Mouse (Mus musculus): Measurements from ENCODE around the gene Rpl22.

The Rpl22 gene

DNA sequence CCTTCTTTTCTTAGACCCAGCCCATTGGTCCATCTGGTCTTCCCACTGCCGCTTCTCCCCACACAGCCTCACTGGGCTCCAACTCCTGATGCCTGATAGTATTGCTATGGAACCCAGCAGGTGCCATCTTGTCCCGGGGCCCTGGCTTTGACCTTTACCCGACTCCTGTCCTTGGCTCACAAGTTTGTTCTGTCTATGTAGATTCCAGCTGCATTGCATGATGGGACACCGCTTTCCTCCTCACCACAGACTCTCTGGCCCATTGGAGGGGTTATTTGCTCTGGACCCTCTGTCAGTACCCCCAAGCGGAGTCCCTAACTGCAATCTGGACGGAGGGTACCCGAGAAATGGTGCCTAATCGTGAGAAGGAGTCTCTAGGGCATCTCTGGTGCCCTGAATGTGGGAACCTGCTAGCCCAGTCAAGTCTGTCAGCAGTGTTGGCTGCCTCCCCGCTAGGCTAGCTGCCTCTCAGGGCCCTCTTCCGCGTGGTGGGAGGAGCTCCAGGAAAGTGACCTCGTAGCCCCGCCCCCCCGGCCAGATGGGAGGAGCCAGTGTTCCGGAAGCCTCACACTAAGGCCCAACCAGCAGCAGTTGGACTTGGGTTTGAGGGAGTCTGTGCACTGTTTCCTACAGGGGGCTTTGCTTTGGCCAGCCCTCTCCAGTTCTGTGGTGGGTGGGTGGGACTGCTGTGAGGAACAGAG, 15.2 kb downstream of the Rpl22 start:
- CTCF ChIA-PET = interaction anchor here (0.5 to 5.5 kb wide), 59 partner anchors 8 to 1213 kb away, joined by 3 to 49 read pairs (median 4); partner anchors contain the start of genes Rnf207 (in 3 of the 4), Dnajc11 (in 1 of the 4) and Icmt (in 1 of the 4)
- POLR2A ChIA-PET = interaction anchor here (0.6 to 5.3 kb wide), 49 partner anchors 8 to 1299 kb away, joined by 3 to 42 read pairs (median 3); partner anchors contain the start of genes Rpl22 (in 3 of the 4), Icmt (in 1 of the 4), Kcnab2 (in 1 of the 4) and Nphp4 (in 1 of the 4)

- CTCF ChIA-PET = interaction anchor here in 3 of 4 experiments (0.6 to 3.4 kb wide), 23 partner anchors 8 to 242 kb away, joined by 3 to 49 read pairs (median 5); no protein-coding TSS in a partner anchor
- POLR2A ChIA-PET = interaction anchor here in 1 of 4 experiments (0.6 to 3.0 kb wide), 3 partner anchors 15 to 263 kb away, joined by 3 to 21 read pairs (median 5); no protein-coding TSS in a partner anchor
These were observed 17.8 kb downstream of the Rpl22 start for GRCm38 (mm10) chr4:152343296-152343695.

GRCm38 (mm10) chr4:152344651-152345050, 19.1 kb downstream of the Rpl22 start:
- POLR2A ChIA-PET = interaction anchor here (1.0 to 3.0 kb wide), 25 partner anchors 9 to 191 kb away, joined by 3 to 23 read pairs (median 5); partner anchors contain the start of genes Rpl22 (in 2 of the 4) and Rnf207 (in 1 of the 4)
- CTCF ChIA-PET = interaction anchor here (0.5 to 3.4 kb wide), 45 partner anchors 10 to 1394 kb away, joined by 3 to 49 read pairs (median 4); partner anchors contain the start of genes Gpr153 (in 1 of the 4) and Rnf207 (in 1 of the 4)

- ChIA-PET CTCF (interaction anchor here (0.5 to 3.4 kb wide), 42 partner anchors 9 to 1393 kb away, joined by 3 to 49 read pairs (median 4); partner anchors contain the start of genes Gpr153 (in 1 of the 4) and Rnf207 (in 1 of the 4)), POLR2A (interaction anchor here (1.0 to 3.0 kb wide), 27 partner anchors 8 to 191 kb away, joined by 3 to 23 read pairs (median 5); partner anchors contain the start of genes Rpl22 (in 2 of the 4) and Rnf207 (in 1 of the 4))
These were observed 19.8 kb downstream of the Rpl22 start for GRCm38 (mm10) chr4:152345120-152345889.

DNA sequence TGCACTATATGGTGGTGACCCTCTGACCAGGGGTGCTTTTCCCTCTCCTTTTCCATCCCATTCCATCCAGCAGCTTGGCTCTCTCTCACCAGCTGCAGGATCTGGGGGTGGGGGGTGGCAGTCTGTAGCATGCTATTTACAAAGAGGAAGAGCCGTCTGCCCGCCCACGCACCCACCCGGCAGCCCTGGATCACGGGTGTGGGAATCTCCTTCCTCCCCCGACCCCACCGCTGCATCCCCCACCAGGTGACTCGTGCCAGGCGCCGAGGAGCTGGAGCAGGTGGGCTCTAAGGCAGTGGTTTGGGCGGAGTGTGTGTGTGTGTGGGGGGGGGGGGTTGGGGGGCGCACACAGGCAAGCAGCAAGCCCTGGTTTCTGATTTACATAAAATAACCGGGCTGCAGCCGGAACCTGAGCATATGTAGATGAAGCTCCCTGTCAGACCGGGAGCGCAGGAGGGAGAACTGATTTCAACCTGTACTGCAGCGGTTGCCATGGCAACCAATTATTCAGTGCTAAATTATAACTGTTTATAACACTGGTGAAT, 24.4 kb downstream of the Rpl22 start:
- CTCF ChIA-PET = interaction anchor here in 3 of 4 experiments (0.6 to 3.8 kb wide), 16 partner anchors 9 to 1011 kb away, joined by 3 to 22 read pairs (median 3); partner anchors contain the start of genes Kcnab2 (in 1 of the 3) and Rnf207 (in 1 of the 3)
- POLR2A ChIA-PET = interaction anchor here (0.7 to 3.9 kb wide), 22 partner anchors 9 to 377 kb away, joined by 3 to 32 read pairs (median 4); partner anchors contain the start of genes Rpl22 (in 2 of the 4) and Espn (in 1 of the 4)

DNA sequence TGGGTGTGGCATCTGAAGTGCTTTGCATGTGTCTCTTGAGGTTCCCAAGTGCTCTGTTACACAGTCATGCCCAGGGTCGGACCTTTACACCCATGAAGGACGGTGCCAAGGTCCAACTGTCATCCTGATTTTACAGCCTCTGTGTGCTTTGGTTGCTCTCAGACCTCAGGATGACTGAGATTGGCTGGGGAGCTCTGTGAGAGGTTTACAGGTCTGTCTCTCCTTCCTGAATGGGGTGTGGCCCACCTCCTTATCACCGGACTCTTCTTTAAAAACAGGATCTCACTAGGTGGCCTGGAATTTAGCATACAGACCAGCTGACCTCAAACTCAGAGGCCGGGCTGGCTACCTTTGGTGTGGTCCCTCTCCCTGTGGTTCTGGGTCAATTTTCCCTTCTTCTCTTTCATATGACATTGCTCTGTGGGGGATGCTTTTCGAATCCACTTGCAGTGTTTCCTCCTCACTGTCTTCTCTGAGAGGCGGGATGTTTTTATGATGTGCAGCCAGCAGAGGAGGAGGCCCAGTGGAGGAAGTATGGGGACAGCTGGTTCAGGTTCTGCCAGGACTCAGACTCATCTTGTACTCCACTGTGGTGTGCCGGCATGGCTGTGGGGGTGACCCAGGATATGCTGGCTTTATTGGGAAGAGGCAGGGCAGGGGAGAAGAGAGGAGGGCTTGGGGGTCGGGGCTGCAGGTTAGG, 25.3 kb downstream of the Rpl22 start:
- ChIA-PET POLR2A (interaction anchor here (0.5 to 3.9 kb wide), 28 partner anchors 9 to 1457 kb away, joined by 3 to 32 read pairs (median 4); partner anchors contain the start of genes Rpl22 (in 2 of the 4) and Chd5 (in 1 of the 4)), CTCF (interaction anchor here (0.6 to 3.8 kb wide), 19 partner anchors 7 to 1012 kb away, joined by 3 to 22 read pairs (median 5); partner anchors contain the start of gene Rnf207 (in 1 of the 4))

DNA sequence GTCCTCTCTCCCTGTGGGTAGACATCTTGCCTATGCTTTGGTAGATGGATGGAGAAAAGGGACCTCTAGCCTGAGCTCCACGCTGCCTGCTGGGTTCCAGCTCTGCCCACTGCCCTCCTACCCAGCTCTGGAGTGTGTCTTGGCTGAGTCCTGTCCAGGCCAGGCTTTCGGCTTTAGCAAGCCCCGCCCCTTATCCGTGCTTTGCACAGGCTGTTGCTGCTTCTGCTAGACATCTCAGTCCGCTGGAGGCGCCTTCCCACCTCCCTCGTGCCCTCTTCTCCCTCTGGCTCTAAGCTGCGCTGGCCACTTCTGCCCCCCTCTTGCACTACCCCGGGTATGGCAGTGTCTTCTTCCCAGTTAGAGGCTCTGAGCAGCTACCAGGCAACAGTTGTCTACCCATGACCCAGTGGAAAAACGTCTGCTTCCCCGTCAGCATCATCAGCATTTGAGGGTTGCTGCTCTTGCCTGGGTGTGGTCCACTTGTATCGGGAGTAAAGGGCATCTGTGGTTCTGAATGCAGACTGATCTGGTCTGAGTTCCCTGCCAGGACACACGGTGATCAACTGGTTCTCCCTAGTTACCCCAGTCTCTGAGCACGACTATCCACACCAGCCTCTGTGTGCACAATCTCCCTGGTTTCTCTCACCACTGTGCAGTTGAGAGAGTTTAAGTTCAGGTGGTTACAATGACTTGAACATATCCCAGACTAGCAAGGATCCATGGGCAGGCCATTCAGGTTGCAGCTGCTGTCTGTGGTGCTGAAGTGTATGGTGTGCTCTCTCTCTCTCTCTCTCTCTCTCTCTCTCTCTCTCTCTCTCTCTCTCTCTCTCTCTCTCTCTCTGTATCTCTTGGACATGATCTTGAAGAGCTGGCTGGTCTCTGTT, 26.1 kb downstream of the Rpl22 start:
- POLR2A ChIA-PET = interaction anchor here in 3 of 4 experiments (0.6 to 3.9 kb wide), 21 partner anchors 8 to 1528 kb away, joined by 3 to 32 read pairs (median 5); partner anchors contain the start of genes Chd5 (in 1 of the 3) and Rpl22 (in 1 of the 3)
- CTCF ChIA-PET = interaction anchor here (0.6 to 3.8 kb wide), 13 partner anchors 8 to 215 kb away, joined by 3 to 22 read pairs (median 5); partner anchors contain the start of gene Rnf207 (in 1 of the 4)

DNA sequence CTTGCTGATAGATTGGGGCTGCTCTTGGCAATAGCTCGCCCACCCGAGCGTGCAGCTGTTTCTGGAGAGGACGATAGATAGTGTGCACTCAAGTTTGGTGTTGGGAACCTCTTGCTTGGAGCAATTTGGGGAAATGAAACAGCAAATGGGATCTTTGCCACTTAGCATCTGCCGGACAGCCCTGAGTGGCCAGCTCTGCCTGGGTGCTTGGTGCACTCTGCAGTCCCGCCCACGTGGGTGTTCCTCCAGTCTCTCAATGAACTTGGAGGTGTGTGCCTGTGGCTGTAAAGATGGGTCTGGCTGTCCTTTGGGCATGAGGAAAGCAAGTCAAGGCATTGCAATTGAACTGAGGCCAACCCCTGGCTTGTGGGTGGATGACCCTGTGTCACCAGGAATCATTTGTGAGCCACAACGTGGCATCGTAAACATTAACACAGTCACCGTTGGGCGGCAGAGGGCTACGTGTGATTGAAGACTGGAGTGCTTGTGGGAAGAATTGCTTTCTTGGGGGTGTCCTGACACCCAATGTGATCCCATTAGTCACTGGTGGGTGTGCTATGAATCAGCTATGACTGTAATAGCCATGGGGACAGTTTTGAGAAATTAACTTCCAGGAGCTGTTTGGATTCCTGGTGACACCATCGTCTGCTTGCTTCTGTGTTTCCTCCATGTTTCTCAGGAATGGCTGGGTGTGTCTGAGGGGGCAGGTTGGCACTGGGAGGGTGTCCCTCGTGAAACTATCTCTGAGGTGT, 28.5 kb downstream of the Rpl22 start:
- ChIA-PET POLR2A (interaction anchor here in 3 of 4 experiments (0.7 to 3.4 kb wide), 13 partner anchors 8 to 200 kb away, joined by 3 to 22 read pairs (median 5); partner anchors contain the start of genes Chd5 (in 1 of the 3) and Rpl22 (in 1 of the 3)), CTCF (interaction anchor here in 2 of 4 experiments (0.7 to 4.2 kb wide), 7 partner anchors 9 to 200 kb away, joined by 3 to 22 read pairs (median 4); no protein-coding TSS in a partner anchor)

GRCm38 (mm10) chr4:152355672-152356071, 30.1 kb downstream of the Rpl22 start:
- ChIA-PET CTCF (interaction anchor here in 3 of 4 experiments (0.6 to 4.2 kb wide), 6 partner anchors 11 to 219 kb away, joined by 3 to 18 read pairs (median 3); no protein-coding TSS in a partner anchor), POLR2A (interaction anchor here in 2 of 4 experiments (0.6 to 1.9 kb wide), 5 partner anchors 10 to 23 kb away, joined by 3 to 8 read pairs (median 3); no protein-coding TSS in a partner anchor)

- CTCF ChIA-PET = interaction anchor here in 3 of 4 experiments (0.5 to 2.1 kb wide), 11 partner anchors 15 to 331 kb away, joined by 3 to 16 read pairs (median 3); partner anchors contain the start of gene Rnf207 (in 1 of the 3)
- POLR2A ChIA-PET = interaction anchor here (0.5 to 5.0 kb wide), 20 partner anchors 9 to 343 kb away, joined by 3 to 32 read pairs (median 4); partner anchors contain the start of genes Rpl22 (in 2 of the 4), Chd5 (in 1 of the 4) and Icmt (in 1 of the 4)
These were observed 34.2 kb downstream of the Rpl22 start for GRCm38 (mm10) chr4:152359700-152360099.

- ChIA-PET POLR2A (interaction anchor here in 3 of 4 experiments (0.6 to 5.0 kb wide), 22 partner anchors 10 to 420 kb away, joined by 3 to 32 read pairs (median 4); partner anchors contain the start of genes Icmt (in 2 of the 3), Chd5 (in 1 of the 3) and Rpl22 (in 1 of the 3)), CTCF (interaction anchor here in 2 of 4 experiments (0.6 to 1.4 kb wide), 6 partner anchors 10 to 340 kb away, joined by 3 to 4 read pairs (median 3); no protein-coding TSS in a partner anchor)
These were observed 35.3 kb downstream of the Rpl22 start for GRCm38 (mm10) chr4:152360855-152361254.

- POLR2A ChIA-PET = interaction anchor here in 2 of 4 experiments (0.7 to 5.0 kb wide), 10 partner anchors 9 to 62 kb away, joined by 3 to 32 read pairs (median 5); partner anchors contain the start of genes Chd5 (in 1 of the 2) and Rpl22 (in 1 of the 2)
- CTCF ChIA-PET = interaction anchor here in 3 of 4 experiments (0.8 to 1.5 kb wide), 4 partner anchors 23 to 224 kb away, joined by 3 to 5 read pairs (median 4); no protein-coding TSS in a partner anchor
These were observed 36.6 kb downstream of the Rpl22 start for GRCm38 (mm10) chr4:152362180-152362579.

DNA sequence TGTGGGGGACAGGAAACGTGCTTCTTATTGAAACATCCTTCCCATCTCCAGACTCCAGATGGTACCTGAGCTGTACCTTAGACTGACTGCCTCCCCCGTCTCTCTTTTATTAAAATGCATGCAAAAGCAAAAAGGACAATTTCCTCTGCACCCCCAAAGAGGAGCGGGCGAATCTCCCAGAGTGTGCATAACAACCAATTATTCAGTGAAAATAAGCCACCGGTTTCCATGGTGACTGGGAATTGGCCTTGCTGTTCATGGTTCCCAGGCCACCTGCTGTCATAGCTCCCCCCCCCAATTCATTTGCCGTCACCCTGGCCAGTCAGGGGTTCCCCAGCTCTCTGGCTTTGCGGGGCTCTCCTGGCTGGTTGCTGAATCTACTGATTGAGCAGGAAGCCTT, 39.7 kb downstream of the Rpl22 start:
- CTCF ChIA-PET = no interaction called here
- POLR2A ChIA-PET = interaction anchor here in 3 of 4 experiments (0.7 to 2.6 kb wide), 5 partner anchors 10 to 77 kb away, joined by 3 to 12 read pairs (median 3); no protein-coding TSS in a partner anchor

- ChIA-PET POLR2A (interaction anchor here in 1 of 4 experiments (0.5 to 1.2 kb wide), 2 partner anchors 22 to 82 kb away, joined by 3 read pairs; no protein-coding TSS in a partner anchor), CTCF (interaction anchor here in 1 of 4 experiments (1.0 kb wide), 1 partner anchor 52 kb away, joined by 3 read pairs; no protein-coding TSS in a partner anchor)
These were observed 57.1 kb downstream of the Rpl22 start for GRCm38 (mm10) chr4:152382528-152383252.

All from embryonic stem cell, embryonic (primary cell).